Mouse (Mus musculus) lung, postnatal 4 days (tissue): ENCODE measurements at regions not wholly inside any gene's neighbourhood (a gene's known extent, or its start where the extent isn't known, plus 50 kb on each side); places are given as distances from the start of the nearest gene placed in this dataset.
A peak's percentile ranks its signal among the peaks of the same experiment; 100 is the strongest.

Source experiments
- DNase-seq, 2 experiments: peaks; one replicate each; pipeline ENCODE4 v3.0.0; 2021

DNA sequence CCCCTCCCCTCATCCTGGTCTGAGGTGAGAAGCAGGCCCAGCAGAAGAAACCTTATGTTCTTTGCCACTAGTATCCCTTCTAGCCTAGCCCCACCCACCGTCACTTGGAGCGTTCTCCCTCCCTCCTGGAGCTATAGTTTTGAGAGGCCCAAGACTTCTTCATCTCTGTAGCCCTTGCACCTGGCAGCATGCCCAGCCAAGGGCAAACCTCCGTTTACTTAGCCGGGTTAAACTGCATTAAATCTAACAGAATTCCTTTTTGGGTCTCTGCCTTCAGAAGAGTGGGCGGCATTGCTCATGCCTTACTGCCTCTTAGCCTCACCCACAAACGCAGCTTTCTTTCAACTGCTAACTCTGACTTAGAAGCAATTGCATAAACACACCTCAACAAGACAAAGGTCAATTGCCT lies 85.3 kb upstream of the Arntl start:
- peak; percentile 32 to 67 for DNase-seq

- no peak for DNase-seq
These were observed 81.3 kb upstream of the Arntl start for GRCm38 (mm10) chr7:113126010-113126409.

DNA sequence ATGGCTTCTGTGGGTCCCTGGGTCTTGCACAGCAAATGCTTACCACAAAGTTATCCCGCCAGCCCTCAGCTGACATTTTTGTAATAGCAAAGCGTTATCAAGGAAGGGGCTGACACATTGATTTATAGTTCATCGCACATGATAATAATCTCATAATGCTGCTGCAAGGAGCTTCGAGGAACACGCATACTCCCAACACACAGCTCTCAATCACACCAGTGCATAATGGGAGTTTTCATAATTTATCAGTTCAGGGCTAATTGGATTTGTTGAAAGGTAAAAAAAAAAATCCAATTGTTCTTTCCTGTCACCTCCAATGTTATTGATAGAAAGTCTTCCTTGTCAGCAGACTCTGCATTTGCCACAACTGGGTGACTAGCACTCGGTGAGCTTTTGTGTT lies 76.7 kb upstream of the Arntl start:
- DNase-seq, result no peak

- DNase-seq, result peak; percentile 72 to 79
These were observed 75.2 kb upstream of the Arntl start for GRCm38 (mm10) chr7:113131945-113132538.

- no peak for DNase-seq
These were observed 73.4 kb upstream of the Arntl start for GRCm38 (mm10) chr7:113133891-113134290.

DNA sequence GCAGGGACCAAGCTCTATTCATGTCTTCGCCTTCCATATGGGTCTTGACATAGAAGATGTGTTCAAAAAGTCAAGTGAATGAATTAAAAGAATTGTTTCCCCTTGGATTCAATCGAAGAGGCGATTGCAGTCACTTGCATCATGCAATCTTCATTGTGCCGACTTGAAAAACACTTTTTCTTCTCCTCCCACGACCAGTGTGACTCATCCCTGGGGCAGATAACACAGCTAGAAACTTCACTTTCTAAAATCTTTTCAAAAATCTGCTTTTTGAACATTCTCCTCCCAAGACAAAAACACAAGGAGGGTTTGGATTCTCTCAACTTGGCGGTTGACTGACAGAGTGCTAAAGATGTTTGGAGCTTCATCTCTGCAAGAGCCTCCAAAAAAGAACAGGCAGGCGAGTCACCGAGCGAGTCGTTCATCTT lies 67.2 kb upstream of the Arntl start:
- DNase-seq, result no peak

- no peak for DNase-seq
These were observed 65.2 kb upstream of the Arntl start for GRCm38 (mm10) chr7:113141846-113142683.

GRCm38 (mm10) chr7:113143552-113143951 lies 63.7 kb upstream of the Arntl start:
- peak; percentile 72 to 83 for DNase-seq

- no peak for DNase-seq
These were observed 62.2 kb upstream of the Arntl start for GRCm38 (mm10) chr7:113145046-113145445.

DNA sequence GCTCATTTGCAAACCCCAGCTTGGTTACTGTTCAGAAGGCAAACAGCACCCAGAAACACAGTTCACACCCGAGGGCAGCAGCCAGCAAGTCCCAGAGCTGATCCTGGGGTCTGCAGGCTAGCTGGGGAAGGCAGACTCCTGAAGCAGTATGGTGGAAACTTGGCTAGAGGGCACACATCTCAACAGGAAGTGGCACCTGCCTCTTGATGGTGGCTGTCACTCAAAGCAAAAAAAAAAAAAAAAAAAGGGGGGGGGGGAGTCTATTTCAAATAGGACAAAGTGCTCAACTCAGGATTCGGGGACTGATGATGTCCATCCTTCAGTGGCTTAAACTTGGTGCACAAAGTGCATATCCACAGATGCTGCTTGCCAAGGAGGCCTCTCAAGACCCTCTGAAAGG lies 61.2 kb upstream of the Arntl start:
- DNase-seq, result no peak

- DNase-seq, result no peak
These were observed 60.7 kb upstream of the Arntl start for GRCm38 (mm10) chr7:113146526-113146925.

DNA sequence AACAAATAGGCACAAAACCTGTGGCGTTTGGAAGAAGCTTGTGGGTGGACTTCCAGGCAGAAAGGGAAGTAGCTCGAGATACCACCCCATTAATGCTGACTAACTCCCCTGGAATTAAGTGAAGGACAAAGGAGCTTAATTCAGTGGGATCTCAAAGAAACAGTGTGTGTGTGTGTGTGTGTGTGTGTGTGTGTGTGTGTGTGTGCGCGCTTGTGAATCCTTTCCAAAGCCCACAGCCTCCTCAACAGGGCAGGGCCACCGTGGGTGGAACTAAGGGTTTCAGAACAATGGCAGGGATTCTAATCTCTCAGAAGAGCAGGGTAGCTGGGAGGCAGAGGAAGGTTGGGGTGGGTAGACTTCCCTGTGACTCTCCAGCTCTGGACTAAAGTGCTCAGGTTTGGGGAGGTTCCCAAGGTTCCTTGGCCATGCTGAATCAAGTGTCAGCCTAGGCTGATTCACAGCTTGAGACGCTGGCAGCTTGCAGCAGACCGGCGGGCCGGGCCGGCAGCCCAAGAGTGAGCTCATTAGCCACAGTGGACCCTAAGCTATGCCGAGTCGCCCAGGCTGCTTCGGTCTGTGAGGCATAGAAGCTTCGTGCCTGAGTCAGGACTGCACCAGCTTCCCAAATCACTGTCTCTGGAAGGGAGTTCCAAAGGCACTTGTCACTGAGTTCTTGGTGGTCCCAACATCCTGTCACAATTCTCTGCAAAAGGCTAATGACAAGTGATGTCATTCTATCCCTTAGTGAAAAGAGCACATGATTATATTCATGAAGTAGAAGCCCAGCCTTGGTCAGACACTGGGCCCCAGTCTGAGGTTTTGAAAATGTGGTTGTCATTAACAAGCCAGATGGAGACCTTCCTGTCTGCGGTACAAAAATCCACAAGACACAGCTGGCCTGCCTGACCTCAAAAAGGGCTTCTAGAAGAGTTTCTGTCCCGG lies 59.6 kb upstream of the Arntl start:
- DNase-seq, result no peak

DNA sequence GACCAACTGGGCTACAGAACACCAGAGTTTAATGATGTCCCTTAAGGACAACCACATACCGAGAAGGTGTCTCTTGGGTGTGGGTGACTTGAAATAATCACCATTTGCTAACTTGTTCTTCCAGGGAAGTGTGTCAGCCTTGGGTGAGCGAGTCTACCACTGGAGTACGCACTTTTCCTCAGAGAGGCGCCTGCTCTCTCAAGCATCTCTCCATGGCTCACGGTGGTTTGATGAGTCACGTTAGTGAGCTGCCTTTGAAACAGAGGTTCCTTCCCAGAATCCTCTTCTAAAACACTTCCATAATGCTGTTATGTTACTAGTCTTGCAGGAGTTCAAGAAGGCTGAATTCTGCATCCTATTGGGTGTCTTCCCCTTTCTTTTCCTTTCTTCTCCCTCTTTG lies 58.6 kb upstream of the Arntl start:
- no peak for DNase-seq

DNA sequence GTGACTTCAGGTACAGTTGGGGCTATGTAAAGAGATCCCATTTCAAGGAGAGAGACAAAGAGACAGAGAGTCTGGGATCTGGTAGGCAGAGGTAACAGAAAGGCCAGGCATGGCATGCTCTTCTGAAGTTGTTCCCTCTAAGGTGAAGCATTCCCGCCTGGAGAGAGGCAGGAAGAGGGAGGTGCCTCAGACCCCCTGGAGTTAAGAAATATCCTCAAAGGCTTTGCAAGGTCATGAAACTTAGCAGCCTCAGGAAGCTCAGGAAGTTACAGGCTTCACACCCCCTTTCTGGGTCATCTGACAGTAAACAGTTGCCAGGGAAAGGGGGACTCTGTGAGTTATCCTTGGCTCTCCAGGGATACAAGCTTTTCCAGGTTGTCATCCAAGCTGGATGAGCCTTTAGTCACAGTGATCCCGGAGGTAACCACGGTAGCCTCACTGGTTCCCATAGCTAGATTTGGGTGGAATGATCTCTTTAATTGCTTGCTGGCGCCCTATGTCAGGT lies 57.2 kb upstream of the Arntl start:
- no peak for DNase-seq

DNA sequence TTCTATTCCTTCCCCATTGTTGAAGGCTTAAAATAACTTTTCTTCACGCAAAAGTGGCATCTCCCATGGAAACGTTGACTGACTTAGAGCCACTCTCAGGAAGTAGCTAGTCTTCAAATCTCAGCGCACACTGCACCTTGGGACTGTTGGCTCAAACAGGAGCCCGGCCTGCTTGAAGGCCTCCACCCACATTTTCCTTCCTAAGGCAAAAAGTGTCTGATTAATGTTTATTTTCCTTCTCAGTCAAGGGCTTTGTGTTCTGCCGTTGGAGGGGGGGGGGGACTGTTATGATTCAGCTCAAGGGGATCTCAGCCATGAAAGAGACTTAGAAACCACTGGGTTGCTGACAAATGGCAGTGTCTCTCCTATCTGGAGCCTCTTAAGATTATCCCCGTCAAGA lies 56.5 kb upstream of the Arntl start:
- peak in 1 of 2 experiments; percentile 47 for DNase-seq

- DNase-seq, result no peak
These were observed 55.8 kb upstream of the Arntl start for GRCm38 (mm10) chr7:113151499-113151898.

- no peak for DNase-seq
These were observed 53.9 kb upstream of the Arntl start for GRCm38 (mm10) chr7:113153386-113153785.

DNA sequence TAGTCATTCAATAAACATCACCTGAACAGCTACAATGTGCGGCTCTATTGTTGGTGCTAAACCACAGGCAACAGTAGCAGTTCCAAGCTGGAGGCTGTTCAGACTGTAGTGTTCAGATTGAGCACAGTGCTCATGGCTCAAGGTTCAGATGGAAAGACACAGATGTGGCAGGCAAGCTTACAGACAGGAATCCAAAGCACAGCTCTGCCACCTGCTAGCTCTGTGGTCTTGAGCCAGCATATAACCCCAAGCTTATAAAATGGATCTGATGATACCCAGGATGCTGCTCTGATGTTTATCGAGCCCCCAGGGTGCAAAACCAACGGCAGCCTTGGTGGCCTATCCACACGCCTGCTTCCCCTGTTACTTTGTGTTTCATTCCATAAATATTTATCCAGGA lies 53.2 kb upstream of the Arntl start:
- no peak for DNase-seq

GRCm38 (mm10) chr7:113156366-113156765 lies 50.9 kb upstream of the Arntl start:
- no peak for DNase-seq

DNA sequence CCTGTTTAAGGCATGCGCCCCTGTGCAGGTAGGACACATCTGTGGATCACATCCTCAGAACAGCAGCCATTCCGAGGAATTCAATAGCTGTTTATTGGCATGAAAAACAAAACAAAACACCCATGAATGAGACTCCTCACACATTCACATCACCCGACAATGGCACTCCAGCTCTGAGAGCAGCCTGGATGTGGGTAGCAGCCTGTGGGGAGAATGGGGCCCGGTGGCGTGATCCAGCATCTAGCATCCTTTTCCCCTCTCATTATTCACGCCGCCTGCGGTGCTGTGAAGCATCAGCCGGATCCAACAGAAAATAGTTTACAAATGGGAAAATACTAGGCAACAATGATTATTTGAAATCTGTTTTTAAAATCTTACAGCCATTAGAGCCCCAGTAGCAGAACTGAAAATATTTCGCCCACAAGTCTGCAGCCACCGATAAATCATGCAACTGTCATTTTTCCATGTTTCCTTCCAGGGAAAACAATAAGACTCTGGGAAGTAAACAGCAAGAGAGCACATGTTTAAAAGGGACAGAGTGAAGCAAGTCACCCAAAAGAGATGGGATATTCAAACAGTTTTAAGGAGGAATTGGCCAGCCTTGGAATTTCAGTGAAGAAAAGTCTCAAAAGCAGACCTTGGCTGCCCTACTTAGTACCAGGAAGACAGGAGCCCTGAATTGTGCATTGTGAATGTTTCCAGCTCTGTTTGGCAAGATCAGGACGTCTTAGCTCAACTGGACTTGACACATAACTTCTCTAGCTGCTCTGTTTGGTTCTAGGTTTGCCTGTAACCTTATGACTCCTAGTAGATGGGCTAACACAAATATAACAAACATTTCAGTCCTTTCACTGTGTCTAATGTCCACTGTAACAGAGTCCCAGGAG lies 50.2 kb upstream of the Arntl start:
- no peak for DNase-seq
